Mouse (Mus musculus) liver, embryonic 12.5 days (tissue): ENCODE results near the gene Lcn8. TPM values are rescaled to one million over a fixed set of nuclear protein-coding genes. Genes with fewer than 3 reads are reported as not detected.
A peak's percentile ranks its signal among the peaks of the same experiment; 100 is the strongest.

Source experiments
- ATAC-seq: fragments of 200-750 bp; cut with Nextera tagmentation; 2 replicates; pipeline ENCODE4 v1.8.0; 2017; ENCODE audit warnings: moderate number of reproducible peaks, mild to moderate bottlenecking, moderate library complexity
- H3K27ac ChIP-seq: fragments of 300-500 bp; sonication (generic); 2 replicates; pipeline ENCODE4 v1.5.1; 2016; ENCODE audit warnings: mild to moderate bottlenecking
- H3K27me3 ChIP-seq: fragments of 300-500 bp; sonication (generic); replicated peaks from 2 replicates; pipeline ENCODE4 v1.6.1; 2016; ENCODE audit warnings: mild to moderate bottlenecking, moderate library complexity
- H3K36me3 ChIP-seq: fragments of 300-500 bp; sonication (generic); 2 replicates; pipeline ENCODE4 v1.6.1; 2016; ENCODE audit warnings: mild to moderate bottlenecking, moderate library complexity
- H3K4me1 ChIP-seq: fragments of 300-500 bp; sonication (generic); 2 replicates; pipeline ENCODE4 v1.6.1; 2016
- H3K4me2 ChIP-seq: fragments of 300-500 bp; sonication (generic); 2 replicates; pipeline ENCODE4 v1.6.1; 2016; ENCODE audit warnings: mild to moderate bottlenecking, moderate library complexity
- H3K4me3 ChIP-seq: fragments of 300-500 bp; sonication (generic); 2 replicates; pipeline ENCODE4 v1.5.1; 2016; ENCODE audit warnings: mild to moderate bottlenecking, moderate library complexity
- H3K9ac ChIP-seq: fragments of 300-500 bp; sonication (generic); 2 replicates; pipeline ENCODE4 v1.6.1; 2016; ENCODE audit warnings: mild to moderate bottlenecking, moderate library complexity
- H3K9me3 ChIP-seq: fragments of 300-500 bp; sonication (generic); replicated peaks from 2 replicates; pipeline ENCODE4 v1.6.1; 2016; ENCODE audit warnings: mild to moderate bottlenecking, moderate library complexity
- WGBS: fragments of 180-500 bp; shearing (Covaris S2); methylation state at CpG from one replicate; pipeline ENCODE4 v1.1.7; 2016; ENCODE audit not compliant: insufficient replicate concordance; 5-methylcytosine and 5-hydroxymethylcytosine counted together
- polyA plus RNA-seq: library from polyadenylated mRNA; unstranded; fragments of >200 nt; fragmentation: Nextera tagmentation; extraction: Ambion mirVana; gene quantifications from 2 replicates; pipeline ENCODE4 v1.2.1, GENCODE M21; 2016

The Lcn8 gene
- not detected in 2 replicates for polyA plus RNA-seq

GRCm38 (mm10) chr2:25652902-25653301, at the start of gene Lcn8:
Lcn8 (plus strand) TSS chr2:25653120.
- H3K4me1 ChIP-seq = no peaks in the 10 kb centered on the region
- WGBS = 41% methylated on average over 2 of the region's 2 CpGs
- H3K36me3 ChIP-seq = no peaks in the 10 kb centered on the region
- no peak within 1 kb of the TSS for H3K9ac ChIP-seq
- no peak within 1 kb of the TSS for H3K4me3 ChIP-seq
- H3K9me3 ChIP-seq = no peaks in the 10 kb centered on the region
- no peak for ATAC-seq
- peaks cover 10% of the 10 kb centered on the region; the same call in 1 of the 2 replicates for H3K27me3 ChIP-seq
- no peak within 1 kb of the TSS for H3K27ac ChIP-seq
- no peak within 1 kb of the TSS for H3K4me2 ChIP-seq

DNA sequence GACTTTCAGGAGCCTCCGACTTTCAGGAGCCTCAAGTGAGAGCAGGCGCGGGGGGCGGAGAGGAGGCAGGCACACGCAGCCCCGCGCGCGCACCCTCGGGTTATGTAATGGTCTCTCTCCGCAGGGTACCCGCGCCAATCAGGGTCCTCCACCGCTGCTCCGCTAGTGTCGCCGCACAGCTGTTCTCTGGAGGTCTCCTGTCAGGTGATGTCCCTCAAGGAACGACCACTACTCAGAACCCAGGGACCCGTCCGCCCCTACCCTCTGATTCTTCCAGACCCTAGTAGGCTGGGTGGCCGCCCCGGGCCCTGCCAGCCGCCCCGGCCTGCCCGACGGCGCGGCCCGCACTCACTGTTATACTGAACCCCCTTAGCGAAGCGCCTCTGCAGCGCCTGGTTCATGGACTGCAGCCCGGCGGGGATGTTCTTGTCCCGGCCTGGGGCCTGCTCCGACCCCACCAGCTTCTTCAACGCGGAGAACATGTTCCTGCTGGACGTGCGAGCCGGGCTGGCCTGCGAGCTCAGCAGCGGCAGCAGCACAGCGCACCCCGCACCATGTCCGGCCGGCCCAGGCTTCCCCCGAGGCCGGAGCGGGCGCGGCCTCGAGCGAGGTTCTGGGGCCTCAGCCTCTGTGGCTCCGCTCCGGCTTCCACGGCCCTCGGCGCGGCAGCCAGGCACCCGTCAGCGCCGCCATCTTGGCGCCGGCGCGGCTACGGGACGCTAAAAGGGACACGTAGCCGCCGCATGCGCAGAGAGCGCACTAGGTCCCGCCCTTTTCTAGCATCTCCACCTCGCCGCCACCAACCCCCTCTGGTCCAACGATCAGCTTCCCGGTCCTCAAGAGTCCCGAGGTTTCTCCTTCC, 44.9 kb upstream of the Lcn8 start, which contains the start of gene Rabl6:
Gene Rabl6 (minus strand): TSS at position 761 of the 862 bp plus-strand sequence.
- Histone ChIP-seq H3K27ac (peak within 1 kb of the TSS; percentile 85), H3K27me3 (peaks cover 26% of the 10 kb centered on the region), H3K4me3 (peak within 1 kb of the TSS; percentile 97), H3K4me2 (peak within 1 kb of the TSS; percentile 76), H3K9ac (peak within 1 kb of the TSS; percentile 97), H3K4me1 (peaks cover 26% of the 10 kb centered on the region), H3K9me3 (no peaks in the 10 kb centered on the region), H3K36me3 (peaks cover 17% of the 10 kb centered on the region)
- ATAC-seq = peak; percentile 79
- WGBS = under 1% methylated on average over 80 of the region's 80 CpGs

- H3K27ac ChIP-seq = peak overlapping the region; percentile 85
- H3K4me3 ChIP-seq = peak overlapping the region; percentile 97
- H3K9ac ChIP-seq = peak overlapping the region; percentile 97; the same call in 1 of the 2 replicates
- H3K9me3 ChIP-seq = no peaks in the 10 kb centered on the region
- H3K27me3 ChIP-seq = peaks cover 32% of the 10 kb centered on the region
- 42% methylated on average over 10 of the region's 10 CpGs for WGBS
- 0 out of 2 replicates have a peak, but pooled peaks have one; percentile 1 for ATAC-seq
- peaks cover 26% of the 10 kb centered on the region for H3K4me1 ChIP-seq
- H3K4me2 ChIP-seq = peak overlapping the region; percentile 76
- peaks cover 11% of the 10 kb centered on the region; the same call in 1 of the 2 replicates for H3K36me3 ChIP-seq
These were observed 44.2 kb upstream of the Lcn8 start for GRCm38 (mm10) chr2:25608671-25609070.

- peak overlapping the region; percentile 17 for H3K4me2 ChIP-seq
- ATAC-seq = 0 out of 2 replicates have a peak, but pooled peaks have one; percentile 23
- H3K27me3 ChIP-seq = peaks cover 95% of the 10 kb centered on the region
- peaks cover 10% of the 10 kb centered on the region; the same call in 1 of the 2 replicates for H3K4me1 ChIP-seq
- H3K27ac ChIP-seq = no peak overlapping the region
- 16% methylated on average over 22 of the region's 22 CpGs for WGBS
- no peaks in the 10 kb centered on the region for H3K9me3 ChIP-seq
- H3K9ac ChIP-seq = no peak overlapping the region
- H3K4me3 ChIP-seq = no peak overlapping the region
- H3K36me3 ChIP-seq = no peaks in the 10 kb centered on the region
These were observed 36.5 kb upstream of the Lcn8 start for GRCm38 (mm10) chr2:25616398-25616797.

- Histone ChIP-seq H3K9me3 (no peaks in the 10 kb centered on the region), H3K4me2 (no peak within 1 kb of the TSS), H3K27ac (no peak within 1 kb of the TSS)
These were observed 35.3 kb upstream of the Lcn8 start, which contains the start of gene Ccdc183 for GRCm38 (mm10) chr2:25617578-25617977. Ccdc183 (minus strand) TSS chr2:25617678.

GRCm38 (mm10) chr2:25620386-25620785, 32.5 kb upstream of the Lcn8 start:
- peaks cover 65% of the 10 kb centered on the region for H3K27me3 ChIP-seq
- H3K9me3 ChIP-seq = no peaks in the 10 kb centered on the region
- 15% methylated on average over 6 of the region's 6 CpGs for WGBS
- no peaks in the 10 kb centered on the region for H3K36me3 ChIP-seq
- H3K4me2 ChIP-seq = no peak overlapping the region
- no peak overlapping the region for H3K4me3 ChIP-seq
- ATAC-seq = no peak
- H3K9ac ChIP-seq = no peak overlapping the region
- H3K27ac ChIP-seq = no peak overlapping the region
- peaks cover 19% of the 10 kb centered on the region for H3K4me1 ChIP-seq

More at GRCm38 (mm10) chr2:25617578-25617977, 35.3 kb upstream of the Lcn8 start, which contains the start of gene Ccdc183:
- H3K9ac ChIP-seq = no peak within 1 kb of the TSS
- no peak within 1 kb of the TSS for H3K4me3 ChIP-seq
- no peaks in the 10 kb centered on the region for H3K36me3 ChIP-seq
- H3K27me3 ChIP-seq = peaks cover 88% of the 10 kb centered on the region
- ATAC-seq = no peak
- WGBS = 60% methylated on average over 3 of the region's 3 CpGs
- H3K4me1 ChIP-seq = peaks cover 19% of the 10 kb centered on the region

GRCm38 (mm10) chr2:25620852-25621228, 32.1 kb upstream of the Lcn8 start:
- H3K4me3 ChIP-seq = no peak overlapping the region
- H3K9ac ChIP-seq = no peak overlapping the region
- 61% methylated on average over 4 of the region's 4 CpGs for WGBS
- ATAC-seq = no peak
- peaks cover 19% of the 10 kb centered on the region for H3K4me1 ChIP-seq
- H3K27me3 ChIP-seq = peaks cover 61% of the 10 kb centered on the region
- peak overlapping the region; percentile 75 for H3K4me2 ChIP-seq
- H3K27ac ChIP-seq = no peak overlapping the region
- no peaks in the 10 kb centered on the region for H3K36me3 ChIP-seq
- no peaks in the 10 kb centered on the region for H3K9me3 ChIP-seq

DNA sequence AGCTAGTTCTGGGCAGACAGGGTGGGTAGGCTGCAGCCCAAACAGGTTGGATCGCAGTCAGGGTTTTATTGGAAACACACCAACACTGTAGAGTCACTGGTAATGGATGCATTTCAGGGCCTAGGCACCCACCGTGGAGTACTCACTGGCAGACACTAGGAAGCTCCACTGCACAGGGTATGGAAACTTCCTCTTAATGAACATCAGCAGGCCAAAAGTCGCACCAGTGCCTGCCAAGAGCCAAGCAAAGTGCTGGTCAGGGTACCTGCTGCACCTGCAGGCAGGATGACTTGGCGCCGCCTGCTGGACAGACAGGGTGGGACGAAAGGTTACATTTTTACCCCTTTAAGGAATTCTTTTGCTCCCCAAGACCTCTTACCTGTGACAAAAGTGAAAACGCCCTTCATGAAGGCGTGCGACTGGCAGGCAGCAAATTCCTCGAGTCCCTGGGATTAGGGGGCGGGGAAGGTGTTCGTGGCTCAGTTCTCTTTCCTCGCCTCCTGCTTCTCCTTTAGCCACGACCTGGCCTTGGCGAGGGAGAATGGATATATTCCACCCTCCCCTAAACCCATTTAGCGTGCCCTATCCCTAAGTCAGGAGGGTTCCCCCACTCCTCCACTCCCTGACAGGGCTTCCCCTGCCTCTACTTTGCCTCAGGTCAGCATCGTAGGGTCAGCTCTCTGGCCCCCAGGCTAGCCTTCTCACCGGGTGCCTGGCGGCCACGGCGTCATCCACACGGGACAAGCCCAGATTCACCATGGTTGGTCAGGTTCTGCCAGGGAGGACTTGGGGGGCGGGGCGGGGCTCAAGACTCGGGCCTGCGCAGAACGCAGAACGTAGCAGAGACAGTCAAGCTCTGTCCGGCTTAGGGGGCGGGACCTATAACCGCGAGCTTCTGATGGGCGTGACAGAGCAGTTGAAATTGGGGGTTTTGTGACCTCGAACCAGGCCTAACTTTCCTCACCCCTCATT, 31.4 kb upstream of the Lcn8 start, which contains the start of gene Tmem141:
Gene Tmem141 (minus strand): TSS at position 777 of the 972 bp plus-strand sequence.
- ATAC-seq = peak; percentile 80
- WGBS = 6% methylated on average over 34 of the region's 34 CpGs
- no peaks in the 10 kb centered on the region for H3K9me3 ChIP-seq
- peak within 1 kb of the TSS; percentile 75 for H3K4me2 ChIP-seq
- peak within 1 kb of the TSS; percentile 53 for H3K4me3 ChIP-seq
- no peaks in the 10 kb centered on the region for H3K36me3 ChIP-seq
- H3K27me3 ChIP-seq = peaks cover 54% of the 10 kb centered on the region
- peaks cover 17% of the 10 kb centered on the region for H3K4me1 ChIP-seq
- no peak within 1 kb of the TSS for H3K27ac ChIP-seq
- H3K9ac ChIP-seq = peak within 1 kb of the TSS; percentile 55

DNA sequence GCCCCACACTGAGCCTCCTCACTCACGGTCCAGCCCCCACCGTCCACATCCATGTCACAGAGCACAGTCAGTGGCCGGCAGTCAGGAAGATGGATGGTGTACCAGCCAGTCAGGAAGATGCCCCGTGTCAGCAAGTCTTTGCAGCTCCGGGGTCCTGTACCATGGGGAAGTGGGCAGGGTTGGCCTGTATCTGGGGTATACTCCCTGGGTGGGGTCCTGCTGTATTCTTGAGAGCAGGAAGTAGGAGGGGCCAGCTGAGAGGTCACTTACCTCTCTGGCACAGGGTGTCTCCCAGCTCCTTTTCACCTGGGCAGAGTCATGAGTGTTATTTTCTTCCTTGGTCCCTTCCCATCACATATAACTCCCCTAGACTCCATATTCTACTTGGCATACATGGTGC, 26.9 kb upstream of the Lcn8 start:
- H3K4me2 ChIP-seq = no peak overlapping the region
- no peak overlapping the region for H3K4me3 ChIP-seq
- no peak overlapping the region for H3K9ac ChIP-seq
- H3K27me3 ChIP-seq = peaks cover 10% of the 10 kb centered on the region; the same call in 1 of the 2 replicates
- no peaks in the 10 kb centered on the region for H3K9me3 ChIP-seq
- peaks cover 16% of the 10 kb centered on the region for H3K4me1 ChIP-seq
- no peaks in the 10 kb centered on the region for H3K36me3 ChIP-seq
- 45% methylated on average over 5 of the region's 5 CpGs for WGBS
- no peak overlapping the region for H3K27ac ChIP-seq
- no peak for ATAC-seq

DNA sequence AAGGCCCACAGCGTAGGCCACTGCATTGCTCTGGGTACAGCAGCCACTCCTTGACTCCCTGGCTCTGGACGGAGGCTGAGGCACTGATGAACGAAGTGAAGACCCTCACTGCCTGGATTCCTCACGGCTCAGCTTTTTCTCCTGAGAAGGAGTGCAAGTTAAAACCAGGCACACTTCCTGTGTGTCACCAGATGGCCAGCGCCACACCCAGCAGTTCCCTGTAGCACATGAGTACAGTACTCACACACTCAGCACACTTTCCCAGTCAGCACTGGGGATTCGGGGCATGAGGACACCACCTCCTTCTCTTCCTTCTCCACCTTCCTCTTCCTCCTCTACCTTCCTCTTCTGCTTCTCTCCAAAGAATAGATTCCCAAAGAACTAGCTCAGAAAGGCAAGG, 25.1 kb upstream of the Lcn8 start, which contains the start of gene Fcna:
Gene Fcna (minus strand): TSS at position 220 of the 400 bp plus-strand sequence.
- ATAC-seq = 0 out of 2 replicates have a peak, but pooled peaks have one; percentile 31
- H3K27ac ChIP-seq = no peak within 1 kb of the TSS
- H3K36me3 ChIP-seq = no peaks in the 10 kb centered on the region
- no peak within 1 kb of the TSS for H3K4me3 ChIP-seq
- no peak within 1 kb of the TSS for H3K4me2 ChIP-seq
- no peaks in the 10 kb centered on the region for H3K9me3 ChIP-seq
- 0 out of 2 replicates have a peak, but pooled peaks cover 4% of the 10 kb centered on the region for H3K4me1 ChIP-seq
- peaks cover 4% of the 10 kb centered on the region; the same call in 1 of the 2 replicates for H3K27me3 ChIP-seq
- 61% methylated on average over 6 of the region's 6 CpGs for WGBS
- no peak within 1 kb of the TSS for H3K9ac ChIP-seq

DNA sequence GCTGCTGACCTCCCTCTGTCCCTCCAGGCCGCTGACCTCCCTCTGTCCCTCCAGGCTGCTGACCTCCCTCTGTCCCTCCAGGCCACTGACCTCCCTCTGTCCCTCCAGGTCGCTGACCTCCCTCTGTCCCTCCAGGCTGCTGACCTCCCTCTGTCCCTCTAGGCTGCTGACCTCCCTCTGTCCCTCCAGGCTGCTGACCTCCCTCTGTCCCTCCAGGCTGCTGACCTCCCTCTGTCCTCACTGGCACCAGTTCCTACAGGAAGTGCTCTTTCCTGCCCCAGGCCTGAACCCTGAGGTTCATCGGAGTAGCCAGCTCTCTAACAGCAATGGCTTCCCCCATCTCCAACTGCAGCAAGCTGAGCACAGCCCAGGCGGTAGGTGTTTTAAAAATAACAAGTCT, 24.2 kb upstream of the Lcn8 start:
- no peak for ATAC-seq
- H3K36me3 ChIP-seq = no peaks in the 10 kb centered on the region

More for the DNA sequence above, 24.2 kb upstream of the Lcn8 start:
- Histone ChIP-seq H3K4me1 (0 out of 2 replicates have a peak, but pooled peaks cover 4% of the 10 kb centered on the region), H3K4me2 (no peak overlapping the region), H3K4me3 (no peak overlapping the region), H3K9ac (no peak overlapping the region), H3K27ac (no peak overlapping the region), H3K27me3 (peaks cover 4% of the 10 kb centered on the region; the same call in 1 of the 2 replicates), H3K9me3 (no peaks in the 10 kb centered on the region)
- 37% methylated on average over 4 of the region's 4 CpGs for WGBS
